Mouse (Mus musculus) right cerebral cortex, postnatal 25 days (tissue): ENCODE results near the gene Tbcel.

ENCODE experiments used
- DNase-seq: peaks from one replicate; pipeline ENCODE4 v3.0.0; 2022

The Tbcel gene

GRCm38 (mm10) chr9:42482944-42483343, 24.7 kb downstream of the Tbcel start:
- no peak for DNase-seq

- DNase-seq = no peak
These were observed 31.4 kb downstream of the Tbcel start for GRCm38 (mm10) chr9:42476166-42476565.

- DNase-seq = no peak
These were observed 33.4 kb downstream of the Tbcel start for GRCm38 (mm10) chr9:42474244-42474643.

GRCm38 (mm10) chr9:42471921-42472747, 35.5 kb downstream of the Tbcel start:
- peak; percentile 92 for DNase-seq

- no peak for DNase-seq
These were observed 36.4 kb downstream of the Tbcel start for GRCm38 (mm10) chr9:42471214-42471613.

- DNase-seq = no peak
These were observed 38.3 kb downstream of the Tbcel start for GRCm38 (mm10) chr9:42469323-42469722.

- no peak for DNase-seq
These were observed 39.2 kb downstream of the Tbcel start for GRCm38 (mm10) chr9:42468360-42468759.

GRCm38 (mm10) chr9:42467116-42467815, 40.3 kb downstream of the Tbcel start:
- DNase-seq = no peak

- DNase-seq = no peak
These were observed 41.9 kb downstream of the Tbcel start for GRCm38 (mm10) chr9:42465661-42466091.

- DNase-seq = no peak
These were observed 43.4 kb downstream of the Tbcel start for GRCm38 (mm10) chr9:42464181-42464580.

GRCm38 (mm10) chr9:42463220-42463989, 44.2 kb downstream of the Tbcel start:
- no peak for DNase-seq

GRCm38 (mm10) chr9:42462585-42463219, 44.9 kb downstream of the Tbcel start:
- DNase-seq = no peak

- DNase-seq = no peak
These were observed 46.1 kb downstream of the Tbcel start for GRCm38 (mm10) chr9:42461390-42462108.

GRCm38 (mm10) chr9:42460353-42460752, 47.3 kb downstream of the Tbcel start:
- DNase-seq = no peak

GRCm38 (mm10) chr9:42459736-42460135, 47.9 kb downstream of the Tbcel start:
- DNase-seq = no peak

- no peak for DNase-seq
These were observed 48.7 kb downstream of the Tbcel start for GRCm38 (mm10) chr9:42458741-42459515.

- DNase-seq = no peak
These were observed 50.1 kb downstream of the Tbcel start for GRCm38 (mm10) chr9:42457501-42457900.

- DNase-seq = no peak
These were observed 53.2 kb downstream of the Tbcel start for GRCm38 (mm10) chr9:42454364-42454763.

- no peak for DNase-seq
These were observed 58.6 kb downstream of the Tbcel start for GRCm38 (mm10) chr9:42449043-42449442.

GRCm38 (mm10) chr9:42442100-42442499, 65.5 kb downstream of the Tbcel start:
- no peak for DNase-seq

- DNase-seq = no peak
These were observed 66.4 kb downstream of the Tbcel start for GRCm38 (mm10) chr9:42441234-42441633.
